ENCODE assay signal across 8 mouse cellular contexts in genomic region chr4:98004108-98004625, GRCm38 (mm10).
A peak's percentile ranks its signal among the peaks of the same experiment; 100 is the strongest.
DNase-seq lines count a peak whose midpoint lies in the region; ATAC-seq lines count a peak whose summit lies in the region.

No protein-coding gene starts in this region.

- ATAC-seq in intestine, embryonic 16.5 days: peak; percentile 90
- no peak for ATAC-seq in megakaryocyte-erythroid progenitor cell, adult 5-6 weeks (replicated peaks; ENCODE audit: low FRiP score, low TSS enrichment, poor library complexity, severe bottlenecking)

- peaks cover 30% of the 10 kb centered on the region for H3K4me1 ChIP-seq in intestine, embryonic 16.5 days (ENCODE audit: control insufficient read depth, insufficient read depth, low read length)

- peak; percentile 85 for DNase-seq in adipocyte (ENCODE audit: low spot score)
- DNase-seq in embryo, embryonic 9.5 days (ENCODE audit: extremely low spot score): peak; percentile 66
- peak; percentile 59 to 62 for DNase-seq in gastrocnemius, postnatal 36 days
- DNase-seq in left cerebral cortex, adult 9 months (ENCODE audit: low spot score in 2 of 2): peak; percentile 30 to 72
- DNase-seq in lung, postnatal 36 days: peak; percentile 89
- peak; percentile 45 to 58 for DNase-seq in right cerebral cortex, postnatal 36 days (ENCODE audit: low spot score in 2 of 2)

- 3% methylated on average over 11 of the region's 11 CpGs for WGBS in intestine, embryonic 16.5 days

- H3K27ac ChIP-seq in intestine, embryonic 16.5 days (ENCODE audit: low read length): peak overlapping the region; percentile 86

- H3K27me3 ChIP-seq in intestine, embryonic 16.5 days (replicated peaks; ENCODE audit: control insufficient read depth, insufficient read depth, low read length): no peaks in the 10 kb centered on the region

- H3K9ac ChIP-seq in intestine, embryonic 16.5 days (ENCODE audit: low read depth, low read length): peak overlapping the region; percentile 56; the same call in 1 of the 2 replicates

- no peak overlapping the region for H3K4me3 ChIP-seq in intestine, embryonic 16.5 days (ENCODE audit: low read length)

- intact Hi-C loops in gastrocnemius, postnatal 36 days (cut with DNase I): loop anchor here (2.0 to 10.0 kb wide), 4 partner anchors 101 to 253 kb away; partner anchors contain the start of gene E130114P18Rik

- H3K36me3 ChIP-seq in intestine, embryonic 16.5 days (ENCODE audit: control insufficient read depth, insufficient read depth, low read length): no peaks in the 10 kb centered on the region

- H3K9me3 ChIP-seq in intestine, embryonic 16.5 days (ENCODE audit: control insufficient read depth, low read length): no peaks in the 10 kb centered on the region

- H3K4me2 ChIP-seq in intestine, embryonic 16.5 days (ENCODE audit: low read depth, low read length): peak overlapping the region; percentile 11
